Mouse (Mus musculus) midbrain, postnatal 0 days (tissue): ENCODE measurements at regions not wholly inside any gene's neighbourhood (a gene's known extent, or its start where the extent isn't known, plus 50 kb on each side); places are given as distances from the start of the nearest gene placed in this dataset.

Source experiments
- ATAC-seq: fragments of 200-750 bp; cut with Nextera tagmentation; 2 replicates; pipeline ENCODE4 v1.8.0; 2017; ENCODE audit warnings: moderate number of reproducible peaks, mild to moderate bottlenecking, moderate TSS enrichment, moderate library complexity; ENCODE audit not compliant: low FRiP score
- DNase-seq: peaks from one replicate; pipeline ENCODE4 v3.0.0-alpha.2; 2015; ENCODE audit warnings: low spot score
- H3K27ac ChIP-seq: fragments of 300-500 bp; sonication (generic); 2 replicates; pipeline ENCODE4 v1.5.1; 2014; ENCODE audit warnings: low read depth, mild to moderate bottlenecking, low read length, mixed read lengths
- H3K27me3 ChIP-seq: fragments of 300-500 bp; sonication (generic); 2 replicates; pipeline ENCODE4 v1.6.1; 2014; ENCODE audit warnings: low read length, control low read depth, mixed read lengths; ENCODE audit not compliant: insufficient read depth
- H3K36me3 ChIP-seq: fragments of 300-500 bp; sonication (generic); 2 replicates; pipeline ENCODE4 v1.6.1; 2014; ENCODE audit warnings: low read length, control low read depth, mixed read lengths; ENCODE audit not compliant: insufficient read depth
- H3K4me1 ChIP-seq: fragments of 300-500 bp; sonication (generic); 2 replicates; pipeline ENCODE4 v1.6.1; 2014; ENCODE audit warnings: mild to moderate bottlenecking, control low read depth, antibody characterized with exemption, low read length, mixed read lengths; ENCODE audit not compliant: insufficient read depth
- H3K4me2 ChIP-seq: fragments of 300-500 bp; sonication (generic); 2 replicates; pipeline ENCODE4 v1.6.1; 2014; ENCODE audit warnings: low read depth, mild to moderate bottlenecking, low read length, mixed read lengths; ENCODE audit not compliant: poor library complexity, severe bottlenecking
- H3K4me3 ChIP-seq: fragments of 300-500 bp; sonication (generic); 2 replicates; pipeline ENCODE4 v1.5.1; 2014; ENCODE audit warnings: low read depth, mild to moderate bottlenecking, low read length, moderate library complexity
- H3K9ac ChIP-seq: fragments of 300-500 bp; sonication (generic); replicated peaks from 2 replicates; pipeline ENCODE4 v1.6.1; 2014; ENCODE audit warnings: mild to moderate bottlenecking, low read length, moderate library complexity, mixed read lengths; ENCODE audit not compliant: poor library complexity, severe bottlenecking
- H3K9me3 ChIP-seq: fragments of 300-500 bp; sonication (generic); 2 replicates; pipeline ENCODE4 v1.6.1; 2016; ENCODE audit warnings: low read length, control low read depth
- CTCF ChIP-seq: IDR thresholded peaks from 2 replicates; pipeline ENCODE4 v1.5.1; 2016; ENCODE audit warnings: antibody characterized with exemption, mild to moderate bottlenecking
- WGBS: fragments of 180-500 bp; shearing (Covaris S2); extraction: QIAGEN DNeasy Blood & Tissue Kit; methylation state at CpG from one replicate; pipeline ENCODE4 v1.1.7; 2014; 5-methylcytosine and 5-hydroxymethylcytosine counted together

GRCm38 (mm10) chr2:77333394-77334079 lies 53.1 kb upstream of the Sestd1 start:
- no peak overlapping the region for H3K9ac ChIP-seq
- 0 out of 2 replicates have a peak, but pooled peaks cover 2% of the 10 kb centered on the region for H3K4me1 ChIP-seq
- 29% methylated on average over 8 of the region's 8 CpGs for WGBS
- TF ChIP-seq CTCF: no peak
- H3K9me3 ChIP-seq: no peaks in the 10 kb centered on the region
- 0 out of 2 replicates have a peak overlapping the region, but pooled peaks have one; percentile 1 for H3K27ac ChIP-seq
- no peaks in the 10 kb centered on the region for H3K27me3 ChIP-seq
- no peaks in the 10 kb centered on the region for H3K36me3 ChIP-seq
- no peak overlapping the region for H3K4me2 ChIP-seq
- H3K4me3 ChIP-seq: no peak overlapping the region
- DNase-seq: peak; percentile 52
- ATAC-seq: no peak
